Mouse (Mus musculus) spleen, adult 2 months (tissue): ENCODE data around the gene Gng12. TPM values are rescaled to one million over a fixed set of nuclear protein-coding genes. Genes with fewer than 3 reads are reported as not detected.

ENCODE experiments used
- DNase-seq, 2 experiments: peaks; one replicate each; pipeline versions ENCODE4 v3.0.0 to v3.0.0-alpha.2; 2012 to 2021; ENCODE audit warnings: low spot score in 2 of 2, low read depth in 1 of 2
- H3K27ac ChIP-seq: fragments of 200-500 bp; 2 replicates; pipeline ENCODE4 v1.5.1; 2012; ENCODE audit warnings: low read length, inconsistent platforms; ENCODE audit not compliant: insufficient read depth
- H3K27me3 ChIP-seq: fragments of 200-500 bp; 2 replicates; pipeline ENCODE4 v1.6.1; 2012; ENCODE audit warnings: mild to moderate bottlenecking, moderate library complexity, low read length, inconsistent platforms; ENCODE audit not compliant: control insufficient read depth, insufficient read depth
- H3K36me3 ChIP-seq: fragments of 200-500 bp; 2 replicates; pipeline ENCODE4 v1.6.1; 2012; ENCODE audit warnings: mild to moderate bottlenecking, low read length, inconsistent platforms; ENCODE audit not compliant: control insufficient read depth, insufficient read depth
- H3K4me1 ChIP-seq: fragments of 200-500 bp; 2 replicates; pipeline ENCODE4 v1.6.1; 2011; ENCODE audit warnings: inconsistent platforms; ENCODE audit not compliant: control insufficient read depth, insufficient read depth, insufficient read length
- H3K4me3 ChIP-seq: fragments of 200-500 bp; 2 replicates; pipeline ENCODE4 v1.5.1; 2011; ENCODE audit warnings: mild to moderate bottlenecking, inconsistent platforms; ENCODE audit not compliant: insufficient read depth, insufficient read length; ENCODE audit errors: extremely low read depth
- CTCF ChIP-seq: fragments of 200-500 bp; IDR thresholded peaks from 2 replicates; pipeline ENCODE4 v1.5.1; 2011; ENCODE audit warnings: mild to moderate bottlenecking, inconsistent platforms; ENCODE audit not compliant: insufficient read depth, insufficient read length, insufficient replicate concordance; ENCODE audit errors: extremely low read depth
- POLR2A ChIP-seq: fragments of 200-500 bp; IDR thresholded peaks from 2 replicates; pipeline ENCODE4 v1.6.1; 2011; ENCODE audit warnings: low read depth, low read length, inconsistent platforms
- WGBS: fragments of 180-500 bp; shearing (Covaris S2); methylation state at CpG from one replicate; pipeline ENCODE4 v1.1.7; 2018; 5-methylcytosine and 5-hydroxymethylcytosine counted together
- polyA plus RNA-seq: library from polyadenylated mRNA; depleted of rRNA; stranded (reverse); fragments of >200 nt; gene quantifications from 2 replicates; pipeline ENCODE4 v1.2.3, GENCODE M21; 2012

The Gng12 gene
- polyA plus RNA-seq, 1 experiment: 6.9 TPM

DNA sequence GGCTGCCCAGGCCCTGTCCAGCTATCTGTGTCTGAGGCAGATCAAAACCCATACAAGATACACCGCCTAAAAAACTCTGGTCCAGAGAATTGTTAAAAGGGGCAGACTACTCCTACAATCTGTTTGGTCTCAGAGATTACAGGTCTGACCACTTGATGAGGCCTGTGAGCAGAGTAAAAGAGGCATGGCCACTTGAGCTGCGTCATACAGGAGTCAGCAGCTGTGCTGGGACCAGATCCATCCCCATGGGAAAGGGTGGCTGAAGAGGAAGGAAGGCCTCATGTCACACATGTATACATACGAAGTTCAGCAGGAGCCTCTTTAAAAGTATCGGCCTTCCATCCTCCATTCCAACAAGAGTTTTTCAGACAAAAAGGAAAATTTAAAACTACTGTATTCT lies 69.0 kb downstream of the Gng12 start:
- Histone ChIP-seq H3K36me3 (no peaks in the 10 kb centered on the region), H3K4me3 (no peak overlapping the region), H3K27me3 (no peaks in the 10 kb centered on the region), H3K27ac (no peak overlapping the region), H3K4me1 (peaks cover 10% of the 10 kb centered on the region)
- DNase-seq: no peak
- WGBS: 74% methylated on average over 4 of the region's 4 CpGs
- no peak for TF ChIP-seq POLR2A
- TF ChIP-seq CTCF: no peak

DNA sequence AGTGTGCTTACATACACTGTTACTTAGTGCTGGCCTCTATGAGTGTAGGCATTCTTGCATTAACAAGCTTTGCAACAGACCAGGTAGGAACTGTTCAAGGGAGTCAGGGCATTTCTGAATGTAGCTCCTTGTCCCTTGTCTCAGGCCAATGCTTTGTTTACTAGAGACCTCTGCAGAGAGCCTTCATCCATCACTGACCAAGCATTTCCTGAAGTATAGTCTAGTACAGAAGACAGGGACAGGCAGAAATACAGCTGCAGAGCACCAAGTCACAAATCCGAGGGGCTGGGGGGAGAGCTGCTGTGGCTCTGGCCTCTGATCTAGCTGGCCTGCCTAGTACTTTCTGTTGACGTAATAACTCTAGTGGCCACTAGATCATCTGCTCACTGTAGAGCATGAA lies 71.6 kb downstream of the Gng12 start:
- DNase-seq: no peak
- Histone ChIP-seq H3K27ac (no peak overlapping the region), H3K36me3 (no peaks in the 10 kb centered on the region), H3K4me3 (no peak overlapping the region), H3K27me3 (no peaks in the 10 kb centered on the region), H3K4me1 (peaks cover 16% of the 10 kb centered on the region)
- TF ChIP-seq CTCF (no peak), POLR2A (no peak)
- WGBS: 41% methylated on average over 2 of the region's 2 CpGs

DNA sequence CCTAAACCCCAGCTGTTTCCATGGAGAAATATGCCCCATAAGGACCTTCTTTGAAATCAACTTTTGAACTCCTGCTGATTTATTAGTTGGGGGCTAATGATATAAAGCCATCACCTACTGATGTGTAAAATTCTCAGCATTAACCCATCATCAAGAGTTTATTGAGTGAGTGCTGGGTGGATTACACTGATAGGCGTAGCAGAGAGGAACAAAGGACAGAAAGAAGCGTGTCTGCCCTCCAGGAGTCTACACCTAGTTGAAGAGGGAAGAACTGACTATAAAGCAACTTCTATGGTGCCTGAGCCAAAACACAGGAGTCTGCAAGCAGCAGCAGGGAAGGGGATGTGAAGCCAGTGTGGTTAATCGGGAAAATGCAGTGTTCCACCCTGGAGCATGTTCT lies 73.2 kb downstream of the Gng12 start:
- H3K4me3 ChIP-seq: no peak overlapping the region
- no peak overlapping the region for H3K27ac ChIP-seq
- WGBS: 96% methylated on average over 3 of the region's 3 CpGs
- peaks cover 17% of the 10 kb centered on the region for H3K4me1 ChIP-seq
- no peaks in the 10 kb centered on the region for H3K36me3 ChIP-seq
- no peak for TF ChIP-seq POLR2A
- TF ChIP-seq CTCF: no peak
- DNase-seq: no peak
- no peaks in the 10 kb centered on the region for H3K27me3 ChIP-seq

DNA sequence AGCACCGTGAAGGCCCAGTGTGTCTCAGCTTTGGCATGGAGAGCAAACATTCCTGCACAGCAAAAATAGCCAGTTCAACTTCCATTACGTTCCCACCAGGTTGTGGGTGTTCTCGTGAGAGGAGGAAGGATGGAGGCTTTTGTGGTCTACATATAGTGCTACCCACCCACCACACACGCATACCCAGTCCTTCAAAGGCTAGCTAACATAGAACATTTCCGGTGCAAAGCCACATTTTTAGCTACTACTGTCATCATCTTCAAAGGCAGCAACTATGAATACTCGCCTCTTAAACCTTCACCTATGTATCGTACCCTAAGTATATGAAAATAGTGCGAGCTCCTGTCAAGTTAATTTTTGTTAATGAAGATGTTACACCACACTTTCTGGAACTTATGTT lies 76.1 kb downstream of the Gng12 start:
- Histone ChIP-seq H3K4me3 (no peak overlapping the region), H3K27me3 (no peaks in the 10 kb centered on the region), H3K36me3 (no peaks in the 10 kb centered on the region), H3K27ac (no peak overlapping the region), H3K4me1 (peaks cover 17% of the 10 kb centered on the region)
- WGBS: 30% methylated on average over 8 of the region's 8 CpGs
- DNase-seq: peak in 1 of 2 experiments; percentile 37
- no peak for TF ChIP-seq CTCF

DNA sequence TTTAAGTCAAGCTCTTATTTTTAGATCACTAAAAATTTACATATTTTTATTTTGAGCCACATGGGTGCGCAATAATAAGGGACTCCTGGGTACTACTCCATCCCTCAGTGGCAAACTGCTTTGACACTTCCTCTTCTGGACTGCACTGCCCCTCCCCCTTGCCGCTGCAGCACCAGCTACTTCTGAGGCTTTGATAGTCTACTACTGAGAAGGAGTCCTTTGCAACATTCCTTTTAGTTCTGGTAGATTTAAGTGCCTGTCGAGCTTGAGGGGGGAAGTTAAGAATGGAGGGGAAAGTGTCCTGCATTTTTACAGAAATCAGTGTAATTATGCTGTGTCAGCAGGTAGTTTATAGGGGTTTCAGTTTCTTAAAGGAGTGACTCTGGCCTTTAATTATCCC lies 77.0 kb downstream of the Gng12 start:
- no peaks in the 10 kb centered on the region for H3K27me3 ChIP-seq
- H3K4me3 ChIP-seq: no peak overlapping the region
- peak; percentile 34 to 60 for DNase-seq
- 5% methylated on average over 3 of the region's 3 CpGs for WGBS
- H3K27ac ChIP-seq: no peak overlapping the region
- H3K4me1 ChIP-seq: peaks cover 9% of the 10 kb centered on the region
- H3K36me3 ChIP-seq: no peaks in the 10 kb centered on the region
- TF ChIP-seq CTCF: no peak
- TF ChIP-seq POLR2A: no peak

DNA sequence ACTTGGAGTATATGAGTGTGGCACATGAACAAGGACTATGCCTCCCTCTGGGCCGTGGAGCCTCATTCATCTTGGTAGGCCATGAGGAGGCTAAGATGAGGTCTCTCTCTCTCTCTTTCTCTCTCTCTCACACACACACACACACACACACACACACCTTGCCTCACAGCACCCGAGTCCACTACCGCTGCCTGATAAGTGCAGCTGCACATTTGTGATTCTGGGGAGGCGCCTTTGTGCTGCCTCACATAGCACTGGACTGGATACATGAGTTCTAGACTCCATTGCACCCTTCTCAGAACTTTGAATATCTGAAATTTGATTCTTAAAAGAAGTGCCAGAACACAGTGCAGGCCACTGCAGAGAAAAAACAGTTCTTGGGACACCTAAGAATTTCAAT lies 79.3 kb downstream of the Gng12 start:
- Histone ChIP-seq H3K4me3 (no peak overlapping the region), H3K27me3 (no peaks in the 10 kb centered on the region), H3K4me1 (peaks cover 8% of the 10 kb centered on the region; the same call in 1 of the 2 replicates), H3K27ac (no peak overlapping the region), H3K36me3 (no peaks in the 10 kb centered on the region)
- WGBS: 87% methylated on average over 4 of the region's 4 CpGs
- no peak for TF ChIP-seq POLR2A
- no peak for TF ChIP-seq CTCF
- DNase-seq: no peak

DNA sequence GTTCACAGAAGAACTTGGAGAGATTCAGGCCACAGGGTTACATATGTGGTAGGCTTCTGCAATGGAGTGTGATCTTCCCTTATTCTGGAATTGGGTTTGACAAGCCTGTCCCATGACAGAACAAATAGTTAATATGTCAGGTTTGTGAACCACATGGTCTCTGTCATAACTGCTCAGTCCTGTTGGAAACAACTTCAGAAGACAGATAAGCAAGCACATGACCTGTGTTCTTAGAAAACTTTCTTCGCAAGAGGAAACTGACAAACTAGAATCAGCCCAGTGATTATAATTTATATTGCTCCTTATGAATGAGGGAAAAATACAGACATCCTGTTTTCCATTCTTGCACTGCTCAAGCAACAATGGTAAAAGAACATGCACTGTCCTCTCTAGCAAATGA lies 83.0 kb downstream of the Gng12 start:
- WGBS: 66% methylated on average over 1 of the region's 1 CpGs
- no peak overlapping the region for H3K27ac ChIP-seq

More for the DNA sequence above, 83.0 kb downstream of the Gng12 start:
- Histone ChIP-seq H3K4me1 (no peaks in the 10 kb centered on the region), H3K36me3 (no peaks in the 10 kb centered on the region), H3K27me3 (no peaks in the 10 kb centered on the region), H3K4me3 (no peak overlapping the region)
- TF ChIP-seq POLR2A (no peak), CTCF (no peak)
- DNase-seq: no peak
